Mouse (Mus musculus): ENCODE measurements around the gene Umps.

Gene Umps

DNA sequence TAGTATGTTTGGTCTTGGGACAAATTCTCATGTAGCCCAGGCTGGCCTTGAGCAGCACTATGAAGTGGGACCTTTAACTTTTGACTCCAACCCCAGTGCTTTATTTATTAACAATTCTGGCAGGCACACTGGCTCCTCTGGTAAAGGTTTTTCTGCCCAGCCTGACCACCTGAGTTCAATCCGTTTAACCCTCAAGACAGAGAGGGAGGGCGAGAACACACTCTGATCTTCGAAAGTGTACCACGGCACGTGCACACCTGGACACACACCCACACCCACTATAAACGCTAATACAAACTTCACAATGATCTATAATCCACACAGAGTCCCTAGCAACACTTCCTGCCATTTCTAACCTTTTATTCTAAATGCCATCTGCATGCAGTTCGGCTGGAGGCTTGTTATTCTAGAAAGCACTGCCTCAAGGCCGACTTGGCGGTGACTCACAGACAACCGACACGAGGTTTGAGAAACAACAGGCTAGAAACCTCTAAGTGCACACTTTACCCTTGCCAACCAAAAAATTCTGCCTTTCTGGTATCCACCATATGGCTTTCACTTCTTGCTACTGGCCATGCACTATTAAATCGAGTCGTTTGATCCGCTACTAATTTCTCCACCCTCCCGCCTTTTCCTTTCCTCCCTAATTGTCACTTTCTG lies 830 bp downstream of the Umps start:
- ATAC-seq (ENCODE audit: insufficient number of reproducible peaks, low FRiP score, low TSS enrichment) = no peak

DNA sequence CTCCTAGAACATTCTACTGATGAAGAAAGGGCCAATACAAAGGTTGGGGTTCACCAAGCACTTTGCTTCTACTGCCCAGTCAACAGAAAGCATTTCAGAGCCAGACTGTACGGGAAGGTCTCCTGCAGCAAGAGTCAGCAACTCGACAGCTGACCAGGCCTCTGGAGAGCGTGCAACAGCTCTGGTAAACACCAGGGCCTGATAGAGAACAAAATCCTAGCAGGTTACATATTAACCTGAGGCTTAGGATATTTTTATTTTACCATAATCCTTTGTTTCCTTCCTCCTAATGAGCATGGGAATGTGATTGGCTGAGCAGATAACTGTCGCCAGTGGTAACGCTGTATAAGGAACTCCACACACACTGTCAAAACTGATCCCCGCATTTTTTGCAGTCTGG lies 3.3 kb downstream of the Umps start:
- no peak for ATAC-seq (ENCODE audit: insufficient number of reproducible peaks, low FRiP score, low TSS enrichment)

DNA sequence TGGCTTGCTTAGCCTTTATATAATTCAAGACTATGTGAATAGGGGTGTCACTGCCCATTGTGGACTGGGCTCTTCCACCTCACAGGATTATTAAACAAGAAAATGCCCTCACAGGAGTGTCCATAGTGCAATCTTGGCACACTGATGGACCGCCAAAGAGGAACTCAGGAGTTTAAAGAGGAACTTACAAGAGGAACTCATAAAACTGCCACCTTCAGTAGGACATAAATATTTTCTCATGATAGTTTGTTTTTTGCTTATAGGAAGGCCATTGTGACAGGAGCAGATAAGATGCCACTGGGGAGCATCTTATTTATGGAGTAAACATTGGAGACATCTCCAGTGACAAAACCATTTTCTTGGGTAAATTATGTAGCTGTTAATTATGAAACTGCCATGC lies 12.0 kb downstream of the Umps start:
- no peak for ATAC-seq (ENCODE audit: insufficient number of reproducible peaks, low FRiP score, low TSS enrichment)

DNA sequence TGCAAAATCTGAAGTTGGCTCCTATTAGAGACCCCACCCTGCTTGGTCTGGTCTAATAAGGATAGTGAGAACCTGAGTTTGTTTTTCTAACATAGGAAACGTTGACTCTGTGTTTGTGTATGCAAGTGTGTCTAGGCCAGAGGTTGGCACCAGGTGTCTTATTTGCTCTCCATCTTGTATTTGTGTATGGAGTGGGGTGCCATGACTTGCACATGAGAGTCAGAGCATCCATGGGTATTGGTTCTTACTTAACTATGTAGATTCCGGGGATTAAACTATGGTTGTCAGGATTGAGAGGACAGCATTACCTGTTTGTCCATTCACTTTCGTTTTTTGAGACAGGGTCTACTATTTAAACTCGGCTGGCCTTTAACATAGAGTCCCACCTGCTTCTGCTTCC lies 13.8 kb downstream of the Umps start:
- no peak for ATAC-seq (ENCODE audit: insufficient number of reproducible peaks, low FRiP score, low TSS enrichment)

DNA sequence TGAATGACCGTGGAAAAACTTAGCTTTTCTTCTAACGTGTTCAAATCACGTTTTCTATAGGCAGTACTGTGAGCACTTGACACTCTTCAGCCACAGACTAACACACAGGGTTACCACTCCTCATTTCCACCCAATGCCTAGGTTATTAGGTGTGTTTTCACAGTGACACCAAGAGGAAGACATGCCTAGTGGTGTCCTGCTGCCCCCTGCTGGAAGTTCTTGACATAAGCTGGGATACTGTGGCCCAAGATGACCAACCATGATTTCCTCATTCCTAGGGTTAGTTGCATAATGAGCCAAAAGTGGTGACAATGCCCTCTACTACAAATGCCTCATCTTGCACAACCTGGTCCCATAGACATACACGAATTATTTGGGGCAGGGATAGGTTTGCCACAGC lies 16.0 kb downstream of the Umps start:
- peak; percentile 45 for ATAC-seq (ENCODE audit: insufficient number of reproducible peaks, low FRiP score, low TSS enrichment)

DNA sequence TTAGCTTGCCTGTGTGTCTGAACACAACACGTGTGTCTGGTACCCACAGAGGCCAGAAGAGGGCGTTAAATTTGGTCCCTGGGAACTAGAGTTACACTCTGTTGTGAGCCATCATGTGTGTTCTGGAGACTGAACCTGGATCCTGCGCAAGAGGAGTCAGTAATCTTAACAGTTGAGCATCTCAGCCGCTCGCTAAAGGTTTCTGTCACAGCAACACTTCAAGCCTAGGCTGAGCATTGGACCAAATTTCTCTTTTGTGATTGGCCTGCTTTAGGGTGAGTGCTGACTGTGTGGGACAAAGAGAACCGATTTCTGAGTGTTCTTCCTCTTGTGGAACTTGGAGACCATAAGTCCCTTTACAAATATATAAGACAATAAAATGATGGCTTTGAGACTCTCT lies 16.5 kb downstream of the Umps start:
- ATAC-seq (ENCODE audit: insufficient number of reproducible peaks, low FRiP score, low TSS enrichment) = no peak

DNA sequence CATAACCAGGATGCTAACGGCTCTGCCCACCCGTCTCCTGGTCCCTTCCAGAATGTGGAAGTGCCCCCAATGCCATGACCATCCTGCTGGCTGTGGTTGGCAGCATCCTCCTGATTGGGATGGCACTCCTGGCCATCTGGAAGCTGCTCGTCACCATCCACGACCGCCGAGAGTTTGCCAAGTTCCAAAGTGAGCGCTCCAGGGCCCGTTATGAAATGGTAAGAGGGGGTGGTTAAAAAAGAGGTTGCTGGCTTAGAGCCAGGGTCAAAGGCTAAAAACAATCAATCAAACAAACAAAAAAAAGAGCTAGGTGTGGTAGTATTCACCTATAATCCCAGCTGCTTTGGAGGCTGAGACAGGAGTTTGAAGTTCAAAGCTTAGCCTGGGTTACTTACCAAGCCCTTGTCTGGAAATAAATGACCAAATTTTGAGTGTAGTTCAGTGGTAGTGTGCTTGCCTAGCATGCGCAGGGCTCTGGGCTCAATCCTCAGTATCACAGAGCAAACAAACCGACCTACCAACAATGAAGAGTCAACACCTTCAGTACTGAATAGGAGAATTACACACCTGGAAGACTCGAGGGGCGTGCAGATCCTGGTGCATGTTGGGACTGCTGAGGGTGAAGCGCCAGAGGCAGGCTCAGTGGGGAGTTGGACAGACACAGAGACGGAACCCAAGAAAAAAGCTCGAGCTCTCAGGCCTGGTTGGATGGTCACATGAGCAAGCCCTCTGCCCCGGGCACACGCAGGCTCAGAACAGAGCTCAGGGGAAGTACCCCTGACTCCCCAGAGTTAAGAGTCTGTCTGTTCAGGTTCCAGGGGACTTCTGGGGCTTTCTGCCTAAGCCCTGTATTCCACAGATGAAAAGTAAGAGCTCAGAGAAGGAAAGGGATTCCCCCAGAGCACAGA lies 18.9 kb downstream of the Umps start:
- ATAC-seq (ENCODE audit: insufficient number of reproducible peaks, low FRiP score, low TSS enrichment) = no peak

DNA sequence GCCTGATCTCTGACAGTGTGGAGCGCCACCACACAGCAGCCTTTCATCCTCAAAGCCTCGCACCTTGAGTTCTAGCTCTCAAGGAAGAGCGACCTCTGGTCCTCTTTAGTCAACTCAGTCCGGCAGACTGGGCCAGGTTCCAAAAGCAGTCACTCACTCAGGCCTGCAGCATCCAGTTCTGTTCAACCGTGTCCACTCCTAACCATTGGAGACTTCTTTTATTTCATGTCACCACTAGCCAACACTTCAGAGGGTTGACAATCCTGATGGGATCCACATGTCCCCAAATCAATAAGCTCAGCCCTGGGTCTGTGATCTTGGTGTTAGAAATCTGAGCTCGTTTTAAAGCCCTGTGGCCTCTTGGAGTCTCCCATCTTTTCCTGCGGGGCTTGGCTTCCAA lies 20.8 kb downstream of the Umps start:
- no peak for ATAC-seq (ENCODE audit: insufficient number of reproducible peaks, low FRiP score, low TSS enrichment)

DNA sequence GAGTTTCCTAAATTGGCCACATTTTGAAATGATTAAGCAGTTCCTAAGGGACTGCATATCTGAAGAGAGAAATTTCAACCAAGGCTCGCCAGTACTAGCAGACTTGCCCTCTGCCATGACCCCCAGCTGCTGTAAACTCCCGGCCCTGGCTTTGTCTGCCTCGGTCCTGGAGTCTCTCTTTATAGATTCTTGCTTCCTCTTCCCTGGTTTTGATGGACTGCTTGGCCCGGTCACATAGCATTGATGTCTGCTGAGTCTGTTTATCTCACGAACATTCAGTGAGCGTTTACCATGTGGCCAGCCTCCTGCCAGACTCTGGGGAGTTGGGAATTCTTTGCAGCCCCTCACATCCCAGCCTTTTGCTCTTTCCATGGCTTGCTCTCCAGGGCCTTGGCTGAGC lies 22.1 kb downstream of the Umps start:
- ATAC-seq (ENCODE audit: insufficient number of reproducible peaks, low FRiP score, low TSS enrichment) = no peak

DNA sequence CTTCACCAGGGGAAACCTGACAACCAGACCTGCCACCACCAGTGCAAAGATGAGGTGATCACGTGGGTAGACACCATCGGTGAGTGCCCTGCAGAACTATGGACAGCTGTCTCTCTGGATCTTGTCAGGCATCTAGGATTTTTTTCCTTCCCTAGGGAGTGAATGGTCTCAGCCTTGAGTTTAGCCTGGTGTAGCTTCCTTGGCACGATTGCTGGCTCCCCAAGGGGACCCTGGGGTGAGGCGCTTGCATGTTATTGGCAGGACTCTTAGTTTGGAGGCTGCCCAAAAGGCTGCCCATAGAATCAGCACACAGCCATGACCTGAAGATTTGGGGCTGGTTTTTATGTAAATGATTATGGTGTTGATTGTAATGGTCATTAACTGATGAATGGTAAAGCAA lies 22.7 kb downstream of the Umps start:
- no peak for ATAC-seq (ENCODE audit: insufficient number of reproducible peaks, low FRiP score, low TSS enrichment)

DNA sequence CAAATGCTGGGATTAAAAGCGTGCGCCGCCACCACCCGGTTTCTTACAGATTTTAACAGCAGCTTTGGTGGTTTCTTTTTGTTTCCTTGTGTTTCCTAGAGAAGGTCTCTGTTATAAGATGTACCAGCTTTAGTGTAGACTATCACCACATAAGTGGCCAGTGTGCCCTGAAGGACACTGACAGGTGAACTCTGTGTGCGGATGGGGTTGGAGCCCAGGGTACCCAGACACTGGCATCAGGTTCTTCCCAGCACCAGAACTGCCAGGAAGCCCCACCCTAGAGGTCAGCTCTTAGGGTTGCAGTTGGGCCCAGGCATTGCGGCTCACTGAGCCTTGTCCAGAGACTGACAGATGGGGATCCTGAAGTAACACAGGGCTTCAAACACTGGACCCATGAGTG lies 23.4 kb downstream of the Umps start:
- ATAC-seq (ENCODE audit: insufficient number of reproducible peaks, low FRiP score, low TSS enrichment) = no peak

DNA sequence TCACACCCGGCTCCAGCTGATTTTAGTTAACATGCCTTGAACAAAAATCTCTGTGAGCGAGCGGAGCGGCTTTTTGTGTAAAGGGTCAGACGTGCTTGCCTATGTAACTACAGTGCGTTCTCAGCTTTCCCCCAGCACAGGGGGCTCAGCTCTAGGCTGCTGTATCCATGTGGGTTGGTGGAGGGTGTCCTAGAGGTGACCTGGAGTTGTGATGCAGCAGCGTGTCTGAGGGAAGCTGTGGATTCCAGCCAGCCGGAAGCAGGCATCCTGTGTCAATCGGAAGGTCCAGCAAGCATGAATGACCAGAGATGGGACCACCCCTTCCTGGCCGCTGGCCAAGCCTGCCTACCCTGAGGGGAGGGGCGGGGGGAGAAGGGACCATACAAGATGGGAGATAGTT lies 24.5 kb downstream of the Umps start:
- no peak for ATAC-seq (ENCODE audit: insufficient number of reproducible peaks, low FRiP score, low TSS enrichment)

DNA sequence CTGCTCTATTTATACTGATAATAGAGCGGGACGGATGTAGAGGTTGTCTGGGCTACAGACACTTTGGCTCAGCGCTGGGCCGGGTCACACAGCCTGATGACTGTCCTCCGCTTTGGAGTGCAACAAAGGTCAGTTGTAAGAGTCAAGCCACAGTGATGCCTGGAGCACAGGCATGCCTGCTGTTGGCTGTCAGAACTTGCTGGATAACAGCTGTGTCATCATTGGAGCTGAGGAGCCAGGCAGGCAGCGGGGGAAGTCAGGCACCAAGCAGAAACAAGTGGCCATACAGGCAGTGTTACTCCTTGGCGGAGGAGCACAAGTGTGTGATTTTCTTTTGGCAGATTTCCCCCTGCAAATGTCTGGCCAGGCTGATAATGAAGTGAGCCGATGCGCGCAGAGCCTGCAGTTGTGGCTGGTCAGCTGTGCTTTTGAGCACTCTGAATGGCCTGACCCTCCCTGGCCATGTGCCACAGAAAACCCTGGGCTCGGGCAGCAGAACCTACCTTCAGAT lies 25.5 kb downstream of the Umps start:
- ATAC-seq (ENCODE audit: insufficient number of reproducible peaks, low FRiP score, low TSS enrichment) = no peak

DNA sequence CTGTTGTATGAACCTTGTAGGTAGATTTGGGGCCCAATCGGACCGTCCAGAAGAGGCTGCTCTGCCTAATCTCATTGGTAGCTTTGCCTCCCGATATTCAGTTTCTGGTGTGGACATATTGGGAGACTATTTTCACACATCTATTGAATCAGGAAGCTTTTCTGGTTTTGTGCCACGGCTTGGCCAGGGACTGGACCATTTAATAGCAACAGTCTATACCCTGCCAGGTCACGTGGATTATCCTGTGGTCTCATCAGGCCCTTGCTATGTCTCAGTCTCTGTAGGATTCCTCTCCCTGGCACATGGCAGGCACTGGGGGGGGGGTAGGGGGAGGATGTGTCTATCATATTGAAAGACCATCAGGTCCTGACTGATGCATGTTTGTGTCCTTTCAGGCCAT lies 26.7 kb downstream of the Umps start:
- 0 out of 2 replicates have a peak, but pooled peaks have one; percentile 8 for ATAC-seq (ENCODE audit: insufficient number of reproducible peaks, low FRiP score, low TSS enrichment)

DNA sequence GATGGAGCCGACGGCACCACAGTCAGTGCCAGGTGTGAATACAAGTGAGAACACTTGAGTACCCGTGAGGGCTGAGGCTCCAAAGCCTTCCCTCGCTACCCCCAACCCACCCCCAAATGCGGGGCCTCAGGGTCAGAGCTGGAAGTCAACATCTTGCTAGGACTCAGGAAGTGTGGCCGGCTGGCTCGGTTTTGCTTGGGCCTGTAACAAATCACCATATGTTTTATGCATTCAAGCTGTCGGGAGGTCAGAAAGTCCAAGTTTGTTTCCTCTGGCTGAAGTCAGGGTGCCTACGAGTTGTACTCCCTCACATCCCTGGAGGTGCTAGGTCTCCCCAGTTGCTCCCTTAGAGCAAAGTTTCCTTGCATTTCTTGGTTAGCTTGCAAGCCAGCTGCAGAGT lies 27.2 kb downstream of the Umps start:
- no peak for ATAC-seq (ENCODE audit: insufficient number of reproducible peaks, low FRiP score, low TSS enrichment)

DNA sequence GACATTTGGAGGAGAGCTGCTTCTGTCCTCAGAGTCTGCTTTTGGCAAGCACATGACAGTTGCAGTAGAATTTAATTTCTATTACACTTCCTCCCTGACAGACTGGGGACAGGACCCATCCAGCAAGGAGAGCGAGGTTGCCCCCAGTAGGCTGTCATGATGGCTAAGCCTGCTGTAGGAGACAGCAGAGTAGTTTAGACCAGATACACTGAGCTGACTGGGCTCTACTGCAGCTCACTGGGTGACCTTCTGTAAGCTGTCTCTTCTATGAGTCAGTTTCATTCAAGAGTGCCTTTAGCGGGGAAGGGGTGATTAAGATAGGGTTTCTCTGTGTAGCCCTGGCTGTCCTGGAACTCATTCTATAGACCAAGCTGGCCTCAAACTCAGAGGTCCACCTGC lies 27.7 kb downstream of the Umps start:
- no peak for ATAC-seq (ENCODE audit: insufficient number of reproducible peaks, low FRiP score, low TSS enrichment)

DNA sequence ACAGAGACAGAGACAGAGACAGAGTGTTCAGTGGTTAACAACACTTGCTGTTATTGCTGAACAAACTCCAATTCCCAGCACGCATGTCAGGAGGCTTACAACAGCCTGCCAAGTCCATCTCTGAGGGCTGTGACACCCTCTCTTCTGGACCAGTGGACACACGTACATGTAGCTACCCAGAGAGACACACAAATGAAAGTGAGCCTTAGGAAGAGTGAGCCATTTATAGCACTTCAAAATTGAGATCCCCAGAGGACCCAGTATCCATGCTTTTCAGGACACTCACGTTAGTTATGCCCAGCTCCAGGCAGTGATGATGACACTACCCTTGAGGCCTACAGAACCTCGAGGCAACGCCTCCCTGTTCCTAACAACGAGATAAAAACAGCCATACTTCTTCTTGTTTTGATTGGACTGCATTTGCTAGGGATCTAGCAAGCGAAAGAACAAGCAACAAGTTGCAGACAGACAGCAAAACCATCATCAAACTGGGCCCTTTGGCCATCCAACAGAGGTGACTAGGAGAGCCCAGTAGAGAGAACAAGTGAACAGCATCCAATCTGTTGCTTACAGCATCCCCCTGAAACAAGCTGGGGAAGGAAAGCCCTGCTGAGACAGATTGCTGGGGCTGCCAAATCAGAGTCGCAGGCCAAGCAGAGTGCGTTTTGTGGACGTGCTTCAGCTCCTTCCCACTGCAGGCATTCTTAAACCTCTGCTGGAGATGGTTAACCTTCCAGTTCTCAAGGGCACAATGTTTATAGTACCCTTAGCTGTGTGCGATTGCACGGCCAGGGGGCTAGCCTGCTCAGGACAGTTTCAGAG lies 28.3 kb downstream of the Umps start:
- no peak for ATAC-seq (ENCODE audit: insufficient number of reproducible peaks, low FRiP score, low TSS enrichment)

DNA sequence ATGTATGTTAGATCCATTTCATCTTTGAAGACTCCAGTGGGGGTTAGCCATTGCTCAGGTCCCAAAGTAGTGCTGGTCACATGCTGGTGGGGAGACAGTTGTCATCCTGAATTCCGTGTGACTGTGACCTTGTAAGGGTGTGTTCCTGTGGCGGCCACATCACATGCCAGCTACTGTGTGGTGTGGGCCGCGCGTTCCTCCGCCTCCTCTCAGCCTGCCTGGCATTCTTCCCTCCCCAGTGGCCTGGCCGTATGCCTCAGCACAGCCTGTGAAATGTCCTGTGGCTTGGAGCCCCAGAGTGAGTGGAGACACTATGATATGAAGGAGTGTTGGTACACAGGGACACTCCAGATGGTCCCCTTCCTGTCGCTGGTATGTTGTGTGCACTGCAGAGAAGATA lies 29.3 kb downstream of the Umps start:
- ATAC-seq (ENCODE audit: insufficient number of reproducible peaks, low FRiP score, low TSS enrichment) = peak; percentile 64

DNA sequence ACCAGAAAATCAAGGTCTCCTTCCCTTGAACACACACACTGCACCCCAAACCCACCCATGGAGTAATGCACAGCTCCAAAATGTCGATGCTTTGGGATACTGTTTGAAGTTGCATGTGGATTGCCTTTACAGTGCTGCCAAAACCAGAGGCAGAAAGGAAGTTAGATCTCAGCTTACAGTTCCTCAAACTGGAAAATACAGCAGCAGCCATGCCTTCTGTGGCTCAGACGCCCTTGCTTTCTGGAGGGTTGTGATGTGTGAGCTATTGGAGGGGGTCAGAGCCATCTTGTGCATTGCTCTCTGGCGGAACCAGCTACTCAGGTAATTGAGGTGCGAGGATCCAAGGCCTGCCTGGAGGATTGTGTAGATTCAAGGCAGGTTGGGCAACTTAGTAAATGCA lies 30.0 kb downstream of the Umps start:
- ATAC-seq (ENCODE audit: insufficient number of reproducible peaks, low FRiP score, low TSS enrichment) = no peak

DNA sequence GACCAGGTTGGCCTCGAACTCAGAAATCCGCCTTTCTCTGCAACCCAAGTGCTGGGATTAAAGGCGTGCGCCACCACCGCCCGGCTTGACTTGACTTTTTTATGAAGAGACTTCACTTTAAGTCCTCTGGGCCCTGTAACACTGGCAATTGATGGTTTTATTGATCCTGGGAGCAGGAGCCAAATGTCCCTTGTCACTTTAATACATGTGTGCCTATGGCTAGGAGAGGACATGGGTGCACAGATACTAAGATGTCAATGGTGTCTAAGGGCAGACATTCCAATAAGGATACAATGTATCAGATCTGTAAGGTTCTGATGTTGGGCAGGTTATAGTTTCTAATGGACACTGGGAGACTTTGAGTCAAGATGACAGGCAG lies 31.4 kb downstream of the Umps start:
- ATAC-seq (ENCODE audit: insufficient number of reproducible peaks, low FRiP score, low TSS enrichment) = no peak

Measured in cerebellum, adult (tissue).